Mouse (Mus musculus): Measurements from ENCODE around the gene Isy1. TPM values are rescaled to one million over a fixed set of nuclear protein-coding genes. Genes with fewer than 3 reads are reported as not detected.

Gene Isy1
- polyA plus RNA-seq, 1 experiment from 2014 or later: 81.0 TPM

- Histone ChIP-seq H3K27ac (replicated peaks; ENCODE audit: low read depth, low read length) (no peak overlapping the region), H3K9ac (replicated peaks; ENCODE audit: low read length) (no peak overlapping the region), H3K4me3 (ENCODE audit: low read depth, low read length) (no peak overlapping the region), H3K9me3 (replicated peaks; ENCODE audit: control insufficient read depth, low read length) (no peaks in the 10 kb centered on the region), H3K27me3 (ENCODE audit: control insufficient read depth, insufficient read depth, low read length) (no peaks in the 10 kb centered on the region), H3K36me3 (replicated peaks; ENCODE audit: control insufficient read depth, insufficient read depth, low read depth, low read length) (no peaks in the 10 kb centered on the region), H3K4me2 (ENCODE audit: low read depth, low read length) (no peak overlapping the region), H3K4me1 (ENCODE audit: control insufficient read depth, insufficient read depth, low read length) (no peaks in the 10 kb centered on the region)
- 87% methylated on average over 7 of the region's 7 CpGs for WGBS
- no peak for DNase-seq (ENCODE audit: low spot score)
- ATAC-seq (replicated peaks; ENCODE audit: insufficient number of reproducible peaks, low FRiP score, low TSS enrichment, low read depth): no peak
Observed at GRCm38 (mm10) chr6:87875562-87875961, 37.0 kb upstream of the Isy1 start.

DNA sequence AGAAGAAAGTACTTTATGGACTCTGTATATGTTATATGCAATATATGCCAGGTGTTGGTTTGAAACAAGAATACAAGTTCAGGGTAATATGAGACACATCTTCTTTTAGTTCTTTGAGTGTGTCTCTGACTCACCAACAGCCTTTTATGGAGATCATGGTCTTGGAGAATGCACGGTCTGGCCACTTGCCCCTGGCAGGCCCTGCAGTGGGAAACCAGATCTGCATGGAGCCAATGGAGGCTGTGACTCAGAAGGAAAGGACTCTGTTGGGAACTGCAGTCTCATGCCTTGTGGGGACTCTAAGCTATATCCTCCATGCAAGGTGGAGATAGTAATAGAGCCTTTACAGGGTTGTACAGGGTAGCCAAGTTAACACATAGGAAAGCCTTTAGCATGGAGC is 36.5 kb upstream of the Isy1 start:
- Histone ChIP-seq H3K4me1 (ENCODE audit: control insufficient read depth, insufficient read depth, low read length) (no peaks in the 10 kb centered on the region), H3K36me3 (replicated peaks; ENCODE audit: control insufficient read depth, insufficient read depth, low read depth, low read length) (no peaks in the 10 kb centered on the region), H3K9ac (replicated peaks; ENCODE audit: low read length) (no peak overlapping the region), H3K27ac (replicated peaks; ENCODE audit: low read depth, low read length) (no peak overlapping the region), H3K27me3 (ENCODE audit: control insufficient read depth, insufficient read depth, low read length) (no peaks in the 10 kb centered on the region), H3K4me2 (ENCODE audit: low read depth, low read length) (no peak overlapping the region), H3K9me3 (replicated peaks; ENCODE audit: control insufficient read depth, low read length) (no peaks in the 10 kb centered on the region), H3K4me3 (ENCODE audit: low read depth, low read length) (no peak overlapping the region)
- DNase-seq (ENCODE audit: low spot score) (no peak), ATAC-seq (replicated peaks; ENCODE audit: insufficient number of reproducible peaks, low FRiP score, low TSS enrichment, low read depth) (no peak)
- 79% methylated on average over 1 of the region's 1 CpGs for WGBS

DNA sequence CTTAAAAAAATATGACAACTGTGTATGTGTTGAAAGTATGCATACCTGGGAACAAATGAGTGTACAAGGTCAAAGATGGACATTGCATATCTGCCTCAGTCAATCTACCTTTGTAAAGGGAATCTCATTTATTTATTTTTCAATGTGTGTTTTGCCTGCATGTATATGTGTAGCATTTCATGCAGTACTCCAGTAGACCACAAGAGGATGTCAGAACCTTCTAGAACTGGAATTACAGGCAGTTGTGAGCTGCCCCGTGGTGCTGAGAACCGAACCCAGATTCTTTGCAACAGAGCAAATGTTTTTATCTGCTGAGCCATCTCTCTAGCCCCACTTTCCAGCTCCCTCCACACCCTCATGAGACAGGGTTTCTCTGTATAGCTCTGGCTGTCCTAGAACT is 35.4 kb upstream of the Isy1 start:
- Histone ChIP-seq H3K4me2 (ENCODE audit: low read depth, low read length) (no peak overlapping the region), H3K36me3 (replicated peaks; ENCODE audit: control insufficient read depth, insufficient read depth, low read depth, low read length) (no peaks in the 10 kb centered on the region), H3K27ac (replicated peaks; ENCODE audit: low read depth, low read length) (no peak overlapping the region), H3K4me1 (ENCODE audit: control insufficient read depth, insufficient read depth, low read length) (no peaks in the 10 kb centered on the region), H3K27me3 (ENCODE audit: control insufficient read depth, insufficient read depth, low read length) (no peaks in the 10 kb centered on the region), H3K9ac (replicated peaks; ENCODE audit: low read length) (no peak overlapping the region), H3K9me3 (replicated peaks; ENCODE audit: control insufficient read depth, low read length) (no peaks in the 10 kb centered on the region), H3K4me3 (ENCODE audit: low read depth, low read length) (no peak overlapping the region)
- 88% methylated on average over 2 of the region's 2 CpGs for WGBS
- ATAC-seq (replicated peaks; ENCODE audit: insufficient number of reproducible peaks, low FRiP score, low TSS enrichment, low read depth) (no peak), DNase-seq (ENCODE audit: low spot score) (no peak)

DNA sequence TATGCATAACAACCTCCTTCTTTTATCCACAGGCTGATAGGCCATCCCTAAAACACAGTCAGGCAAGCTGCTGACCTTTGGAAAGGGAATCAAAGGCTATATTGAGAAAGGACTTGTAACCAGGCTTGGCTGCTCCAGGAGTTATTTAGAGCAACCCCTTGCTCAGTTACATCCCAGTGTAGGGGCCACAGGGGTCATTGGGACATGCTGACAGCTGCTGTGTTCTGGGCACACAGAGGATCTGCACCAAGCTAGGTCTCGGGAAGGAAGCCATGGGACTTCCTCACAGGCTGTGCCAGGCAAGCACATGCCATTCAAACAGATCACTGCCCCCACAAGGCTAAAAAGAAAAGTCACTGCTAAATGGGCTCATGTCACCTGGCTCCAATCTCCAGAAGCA is 34.5 kb upstream of the Isy1 start:
- 36% methylated on average over 1 of the region's 1 CpGs for WGBS

GRCm38 (mm10) chr6:87871240-87871639 is 32.6 kb upstream of the Isy1 start:
- Histone ChIP-seq H3K4me1 (ENCODE audit: control insufficient read depth, insufficient read depth, low read length) (no peaks in the 10 kb centered on the region), H3K36me3 (replicated peaks; ENCODE audit: control insufficient read depth, insufficient read depth, low read depth, low read length) (no peaks in the 10 kb centered on the region), H3K27me3 (ENCODE audit: control insufficient read depth, insufficient read depth, low read length) (no peaks in the 10 kb centered on the region), H3K9ac (replicated peaks; ENCODE audit: low read length) (no peak overlapping the region), H3K4me3 (ENCODE audit: low read depth, low read length) (no peak overlapping the region), H3K9me3 (replicated peaks; ENCODE audit: control insufficient read depth, low read length) (no peaks in the 10 kb centered on the region), H3K4me2 (ENCODE audit: low read depth, low read length) (no peak overlapping the region), H3K27ac (replicated peaks; ENCODE audit: low read depth, low read length) (no peak overlapping the region)
- ATAC-seq (replicated peaks; ENCODE audit: insufficient number of reproducible peaks, low FRiP score, low TSS enrichment, low read depth) (no peak), DNase-seq (ENCODE audit: low spot score) (no peak)
- 85% methylated on average over 7 of the region's 7 CpGs for WGBS

More for the DNA sequence above, 34.5 kb upstream of the Isy1 start:
- Histone ChIP-seq H3K4me1 (ENCODE audit: control insufficient read depth, insufficient read depth, low read length) (no peaks in the 10 kb centered on the region), H3K27me3 (ENCODE audit: control insufficient read depth, insufficient read depth, low read length) (no peaks in the 10 kb centered on the region), H3K9me3 (replicated peaks; ENCODE audit: control insufficient read depth, low read length) (no peaks in the 10 kb centered on the region), H3K4me2 (ENCODE audit: low read depth, low read length) (no peak overlapping the region), H3K4me3 (ENCODE audit: low read depth, low read length) (no peak overlapping the region), H3K27ac (replicated peaks; ENCODE audit: low read depth, low read length) (no peak overlapping the region), H3K9ac (replicated peaks; ENCODE audit: low read length) (no peak overlapping the region), H3K36me3 (replicated peaks; ENCODE audit: control insufficient read depth, insufficient read depth, low read depth, low read length) (no peaks in the 10 kb centered on the region)
- no peak for ATAC-seq (replicated peaks; ENCODE audit: insufficient number of reproducible peaks, low FRiP score, low TSS enrichment, low read depth)
- no peak for DNase-seq (ENCODE audit: low spot score)

DNA sequence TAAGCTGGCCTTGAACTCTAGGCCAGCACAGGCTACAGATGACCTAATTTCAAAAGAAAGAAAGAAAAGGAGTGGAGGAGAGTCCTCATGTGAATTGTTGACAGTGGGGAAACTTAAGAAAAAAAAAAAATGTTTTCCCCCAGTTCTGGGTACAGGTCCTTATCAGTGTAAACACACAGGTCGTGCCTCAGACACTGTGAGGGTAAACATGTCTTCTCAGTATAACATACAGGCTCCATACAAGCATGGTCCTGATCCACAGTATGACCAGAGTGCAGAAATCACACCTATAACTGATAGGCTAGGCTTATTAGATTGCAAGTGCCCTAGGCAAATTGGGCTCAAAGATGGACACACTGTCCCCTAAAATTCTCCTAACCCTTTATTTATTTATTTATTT is 31.8 kb upstream of the Isy1 start:
- DNase-seq (ENCODE audit: low spot score) (no peak), ATAC-seq (replicated peaks; ENCODE audit: insufficient number of reproducible peaks, low FRiP score, low TSS enrichment, low read depth) (no peak)
- no peak overlapping the region for H3K27ac ChIP-seq (replicated peaks; ENCODE audit: low read depth, low read length)
- no peaks in the 10 kb centered on the region for H3K36me3 ChIP-seq (replicated peaks; ENCODE audit: control insufficient read depth, insufficient read depth, low read depth, low read length)
- no peaks in the 10 kb centered on the region for H3K9me3 ChIP-seq (replicated peaks; ENCODE audit: control insufficient read depth, low read length)
- no peaks in the 10 kb centered on the region for H3K27me3 ChIP-seq (ENCODE audit: control insufficient read depth, insufficient read depth, low read length)
- H3K4me3 ChIP-seq (ENCODE audit: low read depth, low read length): no peak overlapping the region
- no peak overlapping the region for H3K4me2 ChIP-seq (ENCODE audit: low read depth, low read length)
- no peak overlapping the region for H3K9ac ChIP-seq (replicated peaks; ENCODE audit: low read length)
- WGBS: 83% methylated on average over 1 of the region's 1 CpGs
- H3K4me1 ChIP-seq (ENCODE audit: control insufficient read depth, insufficient read depth, low read length): no peaks in the 10 kb centered on the region

DNA sequence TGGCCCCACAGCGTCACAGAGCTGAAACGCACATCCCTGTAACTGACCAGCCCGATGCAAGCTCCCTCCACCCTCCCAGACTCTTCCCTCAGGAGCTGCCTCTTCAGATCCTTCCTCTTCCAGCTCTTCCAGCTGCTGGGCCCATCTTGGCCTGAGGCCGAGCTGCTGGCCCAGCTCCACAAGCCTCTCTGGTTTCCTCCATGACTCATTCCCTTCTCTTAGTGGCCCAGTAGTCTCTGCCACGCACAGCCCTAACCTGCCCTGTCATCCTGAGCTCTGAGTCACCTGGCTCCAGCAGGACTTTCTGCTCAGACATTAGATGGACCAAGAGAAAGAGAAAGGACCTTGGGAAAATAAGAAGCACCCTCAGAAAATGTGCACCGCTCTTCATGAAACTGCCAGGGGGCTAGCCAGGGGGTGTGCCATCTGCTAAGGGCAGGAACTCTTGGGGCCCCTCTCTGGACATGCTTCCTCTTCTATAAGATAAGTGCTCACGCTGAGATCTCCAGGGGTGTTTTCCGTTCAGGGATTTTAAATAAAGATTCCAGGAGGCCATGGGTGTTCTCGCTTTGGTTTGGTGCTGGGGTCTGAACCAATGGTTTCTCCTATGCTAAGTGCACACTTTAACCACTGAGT is 30.4 kb upstream of the Isy1 start:
- no peaks in the 10 kb centered on the region for H3K4me1 ChIP-seq (ENCODE audit: control insufficient read depth, insufficient read depth, low read length)
- no peaks in the 10 kb centered on the region for H3K27me3 ChIP-seq (ENCODE audit: control insufficient read depth, insufficient read depth, low read length)
- ATAC-seq (replicated peaks; ENCODE audit: insufficient number of reproducible peaks, low FRiP score, low TSS enrichment, low read depth) (no peak), DNase-seq (ENCODE audit: low spot score) (no peak)
- no peak overlapping the region for H3K4me2 ChIP-seq (ENCODE audit: low read depth, low read length)
- H3K4me3 ChIP-seq (ENCODE audit: low read depth, low read length): no peak overlapping the region
- no peak overlapping the region for H3K27ac ChIP-seq (replicated peaks; ENCODE audit: low read depth, low read length)
- no peak overlapping the region; the same call in 1 of the 2 replicates for H3K9ac ChIP-seq (replicated peaks; ENCODE audit: low read length)
- no peaks in the 10 kb centered on the region for H3K36me3 ChIP-seq (replicated peaks; ENCODE audit: control insufficient read depth, insufficient read depth, low read depth, low read length)
- WGBS: 77% methylated on average over 9 of the region's 9 CpGs
- H3K9me3 ChIP-seq (replicated peaks; ENCODE audit: control insufficient read depth, low read length): no peaks in the 10 kb centered on the region

GRCm38 (mm10) chr6:87867256-87867655 is 28.7 kb upstream of the Isy1 start:
- ATAC-seq (replicated peaks; ENCODE audit: insufficient number of reproducible peaks, low FRiP score, low TSS enrichment, low read depth): no peak
- DNase-seq (ENCODE audit: low spot score): no peak
- Histone ChIP-seq H3K4me1 (ENCODE audit: control insufficient read depth, insufficient read depth, low read length) (no peaks in the 10 kb centered on the region), H3K27ac (replicated peaks; ENCODE audit: low read depth, low read length) (no peak overlapping the region), H3K4me2 (ENCODE audit: low read depth, low read length) (no peak overlapping the region), H3K9ac (replicated peaks; ENCODE audit: low read length) (no peak overlapping the region), H3K36me3 (replicated peaks; ENCODE audit: control insufficient read depth, insufficient read depth, low read depth, low read length) (no peaks in the 10 kb centered on the region), H3K9me3 (replicated peaks; ENCODE audit: control insufficient read depth, low read length) (no peaks in the 10 kb centered on the region), H3K27me3 (ENCODE audit: control insufficient read depth, insufficient read depth, low read length) (no peaks in the 10 kb centered on the region), H3K4me3 (ENCODE audit: low read depth, low read length) (no peak overlapping the region)
- WGBS: 75% methylated on average over 2 of the region's 2 CpGs

Data from embryonic facial prominence, embryonic 11.5 days (tissue).